Mouse (Mus musculus) T-helper 17 cell (primary cell): ENCODE measurements around the gene Dlgap1.

Experiments
- in situ Hi-C, 2 experiments: fragments of 300-600 bp; cut with MboI, MseI; formaldehyde crosslinking; loops; 1 replicate in 1 of 2; 2 replicates in 1 of 2; pipeline ENCODE4 v1.15.1; 2025; ENCODE audit warnings: high pct_unique_total_duplicates in 2 of 2

Gene Dlgap1

GRCm38 (mm10) chr17:70850233-70850995, 881.5 kb downstream of the Dlgap1 start:
- in situ Hi-C loops: loop anchor here (5.0 kb wide), 2 partner anchors 72 to 103 kb away; no protein-coding TSS in a partner anchor

DNA sequence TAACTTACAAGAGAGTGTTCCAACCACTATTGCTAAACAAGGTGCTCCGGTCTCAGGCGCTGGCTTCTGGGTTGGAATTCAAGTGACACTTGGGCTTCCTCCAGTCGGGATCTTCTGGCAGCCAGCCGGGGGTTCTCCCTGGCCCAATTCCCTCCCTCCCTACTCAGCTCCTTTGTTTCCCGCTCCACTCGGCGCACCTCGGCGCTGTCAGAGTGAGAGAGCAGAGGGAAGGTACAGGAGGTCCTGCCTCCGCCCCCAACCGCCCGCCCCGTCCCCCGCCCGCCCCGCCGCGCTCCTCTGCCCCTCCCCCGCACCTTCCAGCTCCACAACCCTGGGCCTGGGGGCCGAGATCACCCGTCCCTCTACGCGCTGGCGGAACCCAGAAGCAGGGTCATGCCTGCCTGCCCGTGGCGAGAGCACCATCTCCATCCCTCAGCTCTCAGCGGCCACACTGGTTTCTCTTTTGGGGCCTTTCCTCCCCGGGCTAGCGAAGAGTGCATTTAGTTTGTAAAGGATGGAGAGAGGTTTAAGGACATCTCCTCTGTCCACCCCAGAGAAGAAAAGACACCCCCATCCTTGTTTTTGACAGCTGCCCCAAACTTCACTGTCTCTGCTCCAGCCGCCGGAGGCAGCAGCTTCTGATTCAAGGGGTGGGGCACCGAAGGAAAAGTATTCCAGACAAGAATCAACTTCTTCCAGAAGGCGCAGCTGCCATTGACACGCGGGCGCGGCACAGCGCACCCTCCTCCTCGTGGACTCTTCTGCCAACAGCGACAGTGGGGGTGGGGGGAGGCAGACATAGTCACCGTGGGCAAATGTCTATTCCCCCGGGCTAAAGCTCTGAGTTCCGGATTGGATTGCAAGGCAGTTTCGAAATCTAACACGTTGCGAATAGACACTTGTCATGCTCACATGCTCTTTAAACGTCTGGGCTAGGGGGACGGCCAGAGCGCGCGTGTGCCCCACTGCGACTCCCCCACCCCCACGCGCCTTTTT, 882.4 kb downstream of the Dlgap1 start:
- in situ Hi-C loops: loop anchor here (5.0 kb wide), 2 partner anchors 71 to 104 kb away; no protein-coding TSS in a partner anchor

- in situ Hi-C loops: loop anchor here (5.0 kb wide), 2 partner anchors 70 to 105 kb away; no protein-coding TSS in a partner anchor
Measured at GRCm38 (mm10) chr17:70852011-70852685, 883.3 kb downstream of the Dlgap1 start.

DNA sequence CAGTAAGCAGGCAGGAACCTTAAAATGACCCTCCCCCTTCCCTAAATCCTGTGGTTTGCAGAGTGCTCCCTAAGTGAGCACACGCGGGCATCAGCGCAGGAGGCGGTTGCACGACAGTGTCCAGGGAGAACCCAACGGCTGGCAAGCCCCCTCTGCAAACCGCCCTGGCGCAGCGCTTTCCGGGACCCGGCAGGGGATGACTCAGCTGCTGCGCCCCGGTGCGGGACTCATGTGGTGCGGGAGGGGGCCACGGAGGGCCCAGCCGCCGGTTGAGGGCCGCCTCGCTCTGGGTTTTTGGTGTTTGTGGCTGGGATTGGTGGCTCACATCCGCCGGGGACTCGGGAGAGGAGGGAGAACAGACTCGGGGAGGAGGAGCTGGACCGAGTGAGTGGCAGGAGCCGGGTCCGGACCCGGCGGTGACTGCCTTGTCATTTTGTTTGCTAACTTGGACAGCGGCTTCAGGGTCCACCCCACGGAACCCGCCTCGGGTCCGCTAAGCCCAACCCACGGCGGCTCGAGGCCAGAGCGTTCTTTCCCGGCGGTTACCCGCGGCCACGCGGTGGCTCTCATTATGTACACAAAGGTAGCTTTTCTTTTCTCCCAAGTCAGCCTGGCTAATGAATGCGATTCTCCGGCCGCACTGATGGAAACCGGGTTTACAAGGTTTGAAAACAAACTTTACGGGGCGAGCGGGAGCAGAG, 884.0 kb downstream of the Dlgap1 start:
- in situ Hi-C loops: loop anchor here (5.0 kb wide), 2 partner anchors 69 to 106 kb away; no protein-coding TSS in a partner anchor

- in situ Hi-C loops: loop anchor here (5.0 kb wide), 2 partner anchors 69 to 106 kb away; no protein-coding TSS in a partner anchor
Measured at GRCm38 (mm10) chr17:70853436-70853905, 884.6 kb downstream of the Dlgap1 start, which contains the start of gene Tgif1. TSS of gene Tgif1 (minus strand) at chr17:70853546.

GRCm38 (mm10) chr17:70854021-70854420, 885.1 kb downstream of the Dlgap1 start:
- in situ Hi-C loops: loop anchor here (5.0 kb wide), 2 partner anchors 68 to 107 kb away; no protein-coding TSS in a partner anchor

GRCm38 (mm10) chr17:70856871-70857415, 888.1 kb downstream of the Dlgap1 start:
- in situ Hi-C loops: no loop called here

GRCm38 (mm10) chr17:70858814-70859213, 889.9 kb downstream of the Dlgap1 start:
- in situ Hi-C loops: no loop called here

GRCm38 (mm10) chr17:70864117-70864516, 895.2 kb downstream of the Dlgap1 start:
- in situ Hi-C loops: no loop called here

DNA sequence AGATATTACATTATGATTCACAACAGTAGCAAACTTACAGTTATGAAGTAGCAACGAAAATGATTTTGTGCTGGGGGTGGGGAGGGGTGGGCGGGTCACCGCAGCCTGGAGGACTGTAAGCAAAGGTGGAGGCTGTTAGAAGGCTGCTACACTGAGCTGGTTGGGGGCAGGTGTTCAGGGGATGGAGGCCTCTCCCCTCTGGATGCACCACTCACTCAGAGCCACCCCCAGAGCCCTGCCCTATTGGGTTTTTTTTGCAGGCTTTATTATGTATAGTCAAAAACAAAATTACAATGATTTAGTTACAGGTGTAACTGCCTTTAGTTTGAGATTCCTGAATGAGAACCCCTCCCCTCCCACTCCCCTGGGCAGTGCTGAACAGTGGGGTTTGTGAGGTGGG, 895.8 kb downstream of the Dlgap1 start:
- in situ Hi-C loops: no loop called here

GRCm38 (mm10) chr17:70865060-70865604, 896.3 kb downstream of the Dlgap1 start:
- in situ Hi-C loops: no loop called here

DNA sequence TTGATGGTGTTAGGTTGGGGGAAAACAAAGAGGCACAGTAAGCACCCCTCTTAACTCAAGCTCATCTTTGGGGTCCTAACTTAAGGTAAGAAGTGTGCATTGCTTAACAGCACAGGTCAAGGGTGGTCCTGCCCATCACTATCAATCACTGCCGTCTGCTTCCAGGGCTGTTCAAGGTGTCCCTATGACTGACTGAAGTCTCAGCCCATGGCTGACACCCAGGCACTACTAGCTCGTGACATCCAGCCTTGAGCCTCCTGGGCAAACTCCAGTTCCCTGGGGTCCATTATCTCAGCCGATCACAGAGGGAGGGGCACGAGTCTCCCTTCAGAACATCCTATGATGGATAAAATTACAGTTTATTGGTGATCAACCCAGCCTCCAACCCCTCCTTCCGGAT, 897.2 kb downstream of the Dlgap1 start:
- in situ Hi-C loops: no loop called here

DNA sequence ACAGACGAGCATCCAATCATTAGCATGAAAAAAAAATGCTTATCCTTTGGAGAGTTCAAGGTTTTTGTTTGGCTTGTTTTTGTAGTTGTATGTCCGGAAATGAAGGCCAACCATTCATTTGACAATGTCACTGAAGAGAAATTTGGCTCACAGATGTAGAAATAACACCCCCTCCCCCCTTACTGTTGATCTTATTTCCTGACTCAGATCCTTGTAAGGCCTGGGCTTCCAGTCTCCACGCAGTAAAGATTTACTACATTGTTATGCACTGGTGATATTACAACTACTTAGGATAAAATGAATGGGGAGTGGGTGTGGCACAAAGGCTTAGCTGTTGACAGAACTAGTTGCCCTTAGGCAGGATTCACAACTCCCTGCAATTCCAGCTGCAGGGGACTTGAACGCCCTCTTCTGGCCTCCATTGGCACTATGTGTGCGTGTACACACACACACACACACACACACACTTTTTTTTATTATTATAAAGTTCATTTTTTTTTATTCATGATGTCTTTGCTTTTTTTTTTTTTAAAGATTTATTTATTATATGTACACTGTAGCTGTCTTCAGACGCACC, 897.8 kb downstream of the Dlgap1 start:
- in situ Hi-C loops: no loop called here

- in situ Hi-C loops: no loop called here
Measured at GRCm38 (mm10) chr17:70868577-70869229, 899.8 kb downstream of the Dlgap1 start.

DNA sequence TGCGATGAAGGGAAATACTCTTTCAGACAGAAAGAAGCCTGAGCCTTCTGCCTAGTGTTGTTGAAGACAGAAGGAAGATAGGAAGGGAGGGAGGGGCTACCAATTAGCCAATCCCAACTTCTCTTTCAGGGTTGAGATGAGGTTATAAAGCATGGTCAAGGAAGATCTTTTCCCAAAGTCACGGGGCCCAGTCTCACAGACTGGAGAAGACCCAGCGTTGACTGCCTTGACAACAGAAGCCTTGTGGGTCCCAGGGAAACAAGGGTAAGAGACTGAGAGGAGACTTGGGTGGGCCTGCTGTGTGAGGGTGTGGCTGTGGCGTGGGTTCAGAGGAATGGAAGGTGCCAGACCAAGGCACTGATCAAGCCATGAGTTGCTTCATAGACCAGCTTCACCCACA, 901.7 kb downstream of the Dlgap1 start:
- in situ Hi-C loops: no loop called here
